ENCODE assay signal across 8 mouse cellular contexts in the genomic region with DNA sequence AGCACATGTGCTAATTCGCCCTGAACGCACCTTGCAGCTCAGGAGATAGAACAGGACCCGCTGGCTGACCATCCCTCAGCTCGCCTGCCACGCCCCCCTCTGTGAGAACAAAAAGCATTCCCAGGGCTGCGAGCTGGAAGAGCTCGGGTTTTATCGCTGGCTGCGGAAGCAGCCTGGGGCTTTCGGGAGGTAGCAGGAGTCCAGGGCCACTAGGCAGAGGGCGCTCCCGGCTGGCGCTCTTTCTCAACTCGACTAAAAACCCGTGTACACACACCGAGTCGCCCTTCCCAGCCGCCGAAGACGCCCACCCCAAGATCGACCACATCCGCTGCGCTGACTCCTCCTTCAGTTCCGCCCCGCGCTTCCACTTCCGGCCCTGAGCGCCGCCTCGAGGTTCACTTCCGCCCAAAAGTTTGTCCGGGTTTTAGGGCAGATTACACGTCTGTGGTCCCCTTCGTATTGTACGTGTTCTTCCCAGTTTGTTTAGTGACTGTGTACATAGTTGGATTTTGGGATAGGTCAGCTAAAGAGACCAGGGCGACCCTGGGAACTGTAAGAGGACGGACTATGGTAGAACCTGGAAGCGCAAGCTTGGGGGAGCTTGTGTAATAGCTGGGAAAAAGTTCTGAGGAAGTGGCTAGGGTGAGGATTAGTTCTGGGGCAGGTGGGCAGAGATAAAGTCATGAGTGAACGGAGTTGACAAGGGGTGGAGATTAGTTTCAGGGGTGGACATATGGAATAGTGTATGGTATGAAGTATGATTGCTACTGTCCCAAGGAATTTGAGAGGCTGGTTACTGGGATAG. TPM values are rescaled to one million over a fixed set of nuclear protein-coding genes. Genes with fewer than 3 reads are reported as not detected.
DNase-seq lines count a peak whose midpoint lies in the region; ATAC-seq lines count a peak whose summit lies in the region.

No protein-coding gene starts in this region.

- peaks cover 9% of the 10 kb centered on the region; the same call in 1 of the 2 replicates for H3K4me1 ChIP-seq in hindbrain, embryonic 15.5 days (replicated peaks)

- H3K36me3 ChIP-seq in hindbrain, embryonic 15.5 days: peaks cover 12% of the 10 kb centered on the region

- peak overlapping the region; percentile 93 for H3K27ac ChIP-seq in hindbrain, embryonic 15.5 days (replicated peaks)

- no peaks in the 10 kb centered on the region; the same call in 1 of the 2 replicates for H3K27me3 ChIP-seq in hindbrain, embryonic 15.5 days

- H3K9me3 ChIP-seq in hindbrain, embryonic 15.5 days: no peaks in the 10 kb centered on the region

- WGBS in hindbrain, embryonic 15.5 days: 4% methylated on average over 39 of the region's 39 CpGs

- H3K9ac ChIP-seq in hindbrain, embryonic 15.5 days: peak overlapping the region; percentile 73

- H3K4me3 ChIP-seq in hindbrain, embryonic 15.5 days: peak overlapping the region; percentile 71

- H3K4me2 ChIP-seq in hindbrain, embryonic 15.5 days: peak overlapping the region; percentile 59

- peak; percentile 80 for DNase-seq in adipocyte (ENCODE audit: low spot score)
- DNase-seq in gastrocnemius, adult 18-20 months (ENCODE audit: low spot score): peak; percentile 54
- peak; percentile 62 to 74 for DNase-seq in layer of hippocampus, postnatal 36 days
- DNase-seq in lung, postnatal 25 days (ENCODE audit: low spot score): peak; percentile 56
- DNase-seq in retina, adult 2 months (ENCODE audit: low read depth, low spot score): peak; percentile 16
- peak; percentile 80 for DNase-seq in thymus, postnatal 25 days

- ATAC-seq in common myeloid progenitor, adult 5-6 weeks (replicated peaks; ENCODE audit: low read depth, poor library complexity, severe bottlenecking): peak; percentile 99
- ATAC-seq in hindbrain, embryonic 15.5 days (ENCODE audit: low FRiP score, low read depth): peak; percentile 99

RNA-seq across cellular contexts. Expression of gene Zfp558, which starts 4.5 kb away (rescaled TPM):
- 1.5 and 2.1 TPM in 2 replicates for total RNA-seq in common myeloid progenitor, adult 5-6 weeks (2017)
- total RNA-seq in gastrocnemius, adult 18-20 months (2021): 1 to 10 TPM in 1 of 2 experiments, under 1 TPM in 1; 0.81 to 1.0 TPM
- polyA plus RNA-seq in hindbrain, embryonic 15.5 days (2015; fragmentation: Nextera tagmentation; extraction: Ambion mirVana): 30.0 and 39.0 TPM in 2 replicates
- total RNA-seq in layer of hippocampus, postnatal 36 days (2021): 1 to 10 TPM; 2.5 to 2.8 TPM

RNA-seq across cellular contexts. Expression of gene Mbd3l1, which starts 4.6 kb away (rescaled TPM):
- total RNA-seq in common myeloid progenitor, adult 5-6 weeks (2017): not detected in 2 replicates
- not detected for total RNA-seq in gastrocnemius, adult 18-20 months (2021)
- polyA plus RNA-seq in hindbrain, embryonic 15.5 days (2015; fragmentation: Nextera tagmentation; extraction: Ambion mirVana): not detected in 2 replicates
- total RNA-seq in layer of hippocampus, postnatal 36 days (2021): not detected

RNA-seq across cellular contexts. Expression of gene Mbd3l2, which starts 43.1 kb away (rescaled TPM):
- not detected in 2 replicates for total RNA-seq in common myeloid progenitor, adult 5-6 weeks (2017)
- total RNA-seq in gastrocnemius, adult 18-20 months (2021): not detected
- polyA plus RNA-seq in hindbrain, embryonic 15.5 days (2015; fragmentation: Nextera tagmentation; extraction: Ambion mirVana): 0.12 TPM in 1 of 2 replicates, not detected in the other
- total RNA-seq in layer of hippocampus, postnatal 36 days (2021): not detected

Comparison
In these comparisons a context has a peak if more than half of its experiments do, and no peak if none do; other contexts are left out.
1. Peak in every context shown above with its lines: DNase-seq, ATAC-seq, H3K4me3 ChIP-seq and H3K27ac ChIP-seq.
2. DNase-seq: peak in every context shown above with its lines; median percentile 80 in adipocyte; 80 in thymus, postnatal 25 days; 68 in layer of hippocampus, postnatal 36 days; 56 in lung, postnatal 25 days; 54 in gastrocnemius, adult 18-20 months; 16 in retina, adult 2 months.